Mouse (Mus musculus) E14TG2a.4 (cell line): ENCODE measurements around the gene Tmem121.
"Not testable (repeated sequence)": the region's sequence is repeated elsewhere in the genome, so short reads cannot be mapped to it uniquely, and the experiment has no call there.

Experiments
- H3K27me3 ChIP-seq: 2 replicates; pipeline ENCODE4 v1.6.1; 2014; ENCODE audit warnings: low read length, control low read depth; ENCODE audit not compliant: insufficient read depth
- H3K36me3 ChIP-seq: 2 replicates; pipeline ENCODE4 v1.6.1; 2014; ENCODE audit warnings: low read length, control low read depth; ENCODE audit not compliant: insufficient read depth
- H3K4me1 ChIP-seq: replicated peaks from 2 replicates; pipeline ENCODE4 v1.6.1; 2014; ENCODE audit warnings: low read depth, low read length, control low read depth
- H3K4me3 ChIP-seq: replicated peaks from 2 replicates; pipeline ENCODE4 v1.5.1; 2014; ENCODE audit warnings: mild to moderate bottlenecking, low read length
- H3K9me3 ChIP-seq: 2 replicates; pipeline ENCODE4 v1.6.1; 2014; ENCODE audit warnings: low read length, control low read depth
- CTCF ChIP-seq: conservative IDR thresholded peaks from 2 replicates; pipeline ENCODE4 v1.5.1; 2014; ENCODE audit warnings: low read length
- NANOG ChIP-seq: IDR thresholded peaks from 2 replicates; pipeline ENCODE4 v1.6.1; 2014; ENCODE audit warnings: borderline replicate concordance, low read length, mixed read lengths
- POU5F1 ChIP-seq: IDR thresholded peaks from 2 replicates; pipeline ENCODE4 v1.6.1; 2014; ENCODE audit warnings: low read length, borderline replicate concordance

The Tmem121 gene

DNA sequence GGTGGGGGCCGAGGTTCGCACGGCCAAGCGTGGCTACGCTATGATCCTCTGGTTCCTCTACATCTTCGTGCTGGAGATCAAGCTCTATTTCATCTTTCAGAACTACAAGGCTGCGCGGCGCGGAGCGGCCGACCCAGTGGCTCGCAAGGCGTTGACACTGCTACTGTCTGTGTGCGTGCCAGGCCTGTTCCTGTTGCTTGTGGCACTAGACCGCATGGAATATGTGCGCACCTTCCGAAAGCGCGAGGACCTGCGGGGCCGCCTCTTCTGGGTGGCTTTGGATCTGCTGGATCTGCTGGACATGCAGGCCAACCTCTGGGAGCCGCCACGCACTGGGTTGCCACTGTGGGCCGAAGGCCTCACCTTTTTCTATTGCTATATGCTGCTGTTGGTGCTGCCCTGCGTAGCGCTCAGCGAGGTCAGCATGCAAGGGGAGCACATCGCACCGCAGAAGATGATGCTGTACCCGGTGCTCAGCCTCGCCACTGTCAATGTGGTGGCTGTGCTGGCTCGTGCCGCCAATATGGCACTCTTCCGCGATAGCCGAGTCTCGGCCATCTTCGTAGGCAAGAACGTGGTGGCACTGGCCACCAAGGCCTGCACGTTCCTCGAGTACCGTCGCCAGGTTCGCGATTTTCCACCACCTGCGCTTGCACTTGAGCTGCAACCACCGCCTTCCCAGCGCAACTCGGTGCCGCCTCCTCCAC lies 2.8 kb downstream of the Tmem121 start:
- H3K27me3 ChIP-seq, result peaks cover 58% of the 10 kb centered on the region
- no peak for TF ChIP-seq CTCF
- no peak for TF ChIP-seq NANOG
- TF ChIP-seq POU5F1, result no peak
- H3K4me1 ChIP-seq, result peaks cover 45% of the 10 kb centered on the region
- peaks cover 14% of the 10 kb centered on the region for H3K36me3 ChIP-seq
- peak overlapping the region; percentile 78 for H3K4me3 ChIP-seq
- H3K9me3 ChIP-seq, result no peaks in the 10 kb centered on the region

DNA sequence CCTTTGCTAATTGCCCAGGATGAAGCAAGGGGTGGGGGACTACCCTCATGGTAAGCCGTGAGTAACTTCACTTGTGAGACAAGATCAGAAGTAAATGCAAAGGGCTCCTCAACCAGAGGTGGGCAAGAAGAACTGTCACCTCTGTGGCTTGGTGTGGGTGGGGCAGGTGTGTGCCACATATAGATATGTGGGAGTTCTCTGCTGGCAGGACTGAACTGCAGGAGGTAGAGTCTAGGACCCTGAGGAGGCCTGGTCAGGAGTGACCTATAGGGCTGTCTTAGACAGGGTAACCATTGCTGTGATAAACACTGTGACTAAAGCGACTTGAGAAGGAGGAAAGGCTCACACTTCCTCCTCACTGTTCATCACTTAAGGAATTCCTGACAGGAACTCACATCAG lies 7.7 kb downstream of the Tmem121 start:
- TF ChIP-seq POU5F1 (no peak), NANOG (no peak)
- no peaks in the 10 kb centered on the region for H3K9me3 ChIP-seq
- H3K4me1 ChIP-seq, result peaks cover 20% of the 10 kb centered on the region
- peaks cover 18% of the 10 kb centered on the region for H3K27me3 ChIP-seq
- no peak overlapping the region for H3K4me3 ChIP-seq
- H3K36me3 ChIP-seq, result peaks cover 14% of the 10 kb centered on the region

GRCm38 (mm10) chr12:113199132-113199531 lies 13.4 kb downstream of the Tmem121 start:
- not testable (repeated sequence) for H3K9me3 ChIP-seq, H3K27me3 ChIP-seq, H3K4me1 ChIP-seq, H3K4me3 ChIP-seq, H3K36me3 ChIP-seq

- no peaks in the 10 kb centered on the region; the same call in 1 of the 2 replicates for H3K27me3 ChIP-seq
- no peak for TF ChIP-seq POU5F1
- no peak for TF ChIP-seq NANOG
- no peak for TF ChIP-seq CTCF
- no peaks in the 10 kb centered on the region for H3K36me3 ChIP-seq
- peaks cover 3% of the 10 kb centered on the region; the same call in 1 of the 2 replicates for H3K9me3 ChIP-seq
- H3K4me1 ChIP-seq, result no peaks in the 10 kb centered on the region
- H3K4me3 ChIP-seq, result no peak overlapping the region
Observed at GRCm38 (mm10) chr12:113201301-113201700, 15.6 kb downstream of the Tmem121 start.

- TF ChIP-seq POU5F1 (no peak), NANOG (no peak), CTCF (no peak)
- H3K4me1 ChIP-seq, result no peaks in the 10 kb centered on the region
- no peak overlapping the region for H3K4me3 ChIP-seq
- no peaks in the 10 kb centered on the region; the same call in 1 of the 2 replicates for H3K27me3 ChIP-seq
- H3K9me3 ChIP-seq, result peaks cover 3% of the 10 kb centered on the region; the same call in 1 of the 2 replicates
- H3K36me3 ChIP-seq, result no peaks in the 10 kb centered on the region
Observed at GRCm38 (mm10) chr12:113202008-113202407, 16.3 kb downstream of the Tmem121 start.

- Histone ChIP-seq H3K27me3 (no peaks in the 10 kb centered on the region; the same call in 1 of the 2 replicates), H3K4me3 (no peak overlapping the region), H3K4me1 (no peaks in the 10 kb centered on the region), H3K36me3 (no peaks in the 10 kb centered on the region), H3K9me3 (peaks cover 3% of the 10 kb centered on the region; the same call in 1 of the 2 replicates)
- no peak for TF ChIP-seq NANOG
- no peak for TF ChIP-seq CTCF
- no peak for TF ChIP-seq POU5F1
Observed at GRCm38 (mm10) chr12:113203522-113203921, 17.8 kb downstream of the Tmem121 start.

DNA sequence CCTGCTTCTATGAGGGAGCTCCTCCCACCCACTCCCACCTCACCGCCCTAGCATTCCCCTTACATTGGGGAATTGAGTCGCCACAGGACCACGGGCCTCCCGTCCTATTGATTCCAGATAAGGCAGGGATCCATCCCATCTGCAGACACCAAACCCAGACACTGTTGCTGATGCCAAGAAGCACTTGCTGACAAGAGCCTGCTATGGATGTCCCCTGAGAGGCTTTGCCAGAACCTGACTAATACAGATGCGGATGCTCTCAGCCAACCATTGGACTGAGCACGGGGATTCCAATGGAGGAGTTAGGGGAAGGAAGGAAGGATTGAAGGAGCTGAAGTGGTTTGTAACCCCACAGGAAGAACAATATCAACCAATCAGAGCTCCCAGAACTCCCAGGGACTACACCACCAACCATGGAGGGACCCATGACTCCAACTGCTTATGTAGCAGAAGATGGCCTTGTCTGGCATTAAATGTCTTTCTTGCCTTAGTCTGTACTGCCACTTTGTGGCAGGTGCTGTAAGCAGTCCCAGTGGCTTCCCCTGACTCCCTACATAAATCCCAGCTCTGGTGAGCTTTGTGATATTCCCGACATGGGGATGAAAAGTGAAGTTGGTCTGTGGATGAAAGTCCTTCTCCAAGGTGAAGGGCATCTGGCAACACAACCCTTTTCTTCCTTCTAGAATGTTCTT lies 19.7 kb downstream of the Tmem121 start:
- H3K27me3 ChIP-seq, result no peaks in the 10 kb centered on the region; the same call in 1 of the 2 replicates
- H3K9me3 ChIP-seq, result peaks cover 3% of the 10 kb centered on the region; the same call in 1 of the 2 replicates
- TF ChIP-seq CTCF (no peak), NANOG (no peak), POU5F1 (no peak)
- H3K4me3 ChIP-seq, result no peak overlapping the region
- H3K36me3 ChIP-seq, result no peaks in the 10 kb centered on the region
- H3K4me1 ChIP-seq, result no peaks in the 10 kb centered on the region

GRCm38 (mm10) chr12:113207737-113208136 lies 22.0 kb downstream of the Tmem121 start:
- TF ChIP-seq NANOG (no peak), POU5F1 (no peak), CTCF (no peak)
- Histone ChIP-seq H3K4me3 (no peak overlapping the region), H3K4me1 (no peaks in the 10 kb centered on the region), H3K27me3 (no peaks in the 10 kb centered on the region; the same call in 1 of the 2 replicates), H3K9me3 (no peaks in the 10 kb centered on the region), H3K36me3 (no peaks in the 10 kb centered on the region)
